Mouse (Mus musculus) liver, embryonic 13.5 days (tissue): ENCODE measurements around the gene Zan. TPM values are rescaled to one million over a fixed set of nuclear protein-coding genes. Genes with fewer than 3 reads are reported as not detected.

Experiments used
- ATAC-seq: fragments of 200-750 bp; cut with Nextera tagmentation; 2 replicates; pipeline ENCODE4 v1.8.0; 2017; ENCODE audit warnings: low read depth, mild to moderate bottlenecking, moderate number of reproducible peaks, moderate library complexity
- DNase-seq: peaks from one replicate; pipeline ENCODE4 v3.0.0; 2022
- H3K27ac ChIP-seq: fragments of 300-500 bp; sonication (generic); 2 replicates; pipeline ENCODE4 v1.5.1; 2015; ENCODE audit warnings: moderate library complexity, mild to moderate bottlenecking, inconsistent platforms
- H3K27me3 ChIP-seq: fragments of 300-500 bp; sonication (generic); 2 replicates; pipeline ENCODE4 v1.6.1; 2015; ENCODE audit warnings: mild to moderate bottlenecking, inconsistent platforms
- H3K36me3 ChIP-seq: fragments of 300-500 bp; sonication (generic); 2 replicates; pipeline ENCODE4 v1.6.1; 2015; ENCODE audit warnings: mild to moderate bottlenecking, inconsistent platforms
- H3K4me1 ChIP-seq: fragments of 300-500 bp; sonication (generic); replicated peaks from 2 replicates; pipeline ENCODE4 v1.6.1; 2015; ENCODE audit warnings: inconsistent platforms
- H3K4me2 ChIP-seq: fragments of 300-500 bp; sonication (generic); 2 replicates; pipeline ENCODE4 v1.6.1; 2015; ENCODE audit warnings: inconsistent platforms, mild to moderate bottlenecking, moderate library complexity
- H3K4me3 ChIP-seq: fragments of 300-500 bp; sonication (generic); replicated peaks from 2 replicates; pipeline ENCODE4 v1.5.1; 2015; ENCODE audit warnings: mild to moderate bottlenecking, inconsistent platforms
- H3K9ac ChIP-seq: fragments of 300-500 bp; sonication (generic); 2 replicates; pipeline ENCODE4 v1.6.1; 2015; ENCODE audit warnings: mild to moderate bottlenecking, inconsistent platforms
- H3K9me3 ChIP-seq: fragments of 300-500 bp; sonication (generic); replicated peaks from 2 replicates; pipeline ENCODE4 v1.6.1; 2016; ENCODE audit warnings: inconsistent platforms
- WGBS: fragments of 180-500 bp; shearing (Covaris S2); methylation state at CpG from one replicate; pipeline ENCODE4 v1.1.7; 2015; ENCODE audit not compliant: insufficient replicate concordance; 5-methylcytosine and 5-hydroxymethylcytosine counted together
- polyA plus RNA-seq: library from polyadenylated mRNA; unstranded; fragments of >200 nt; fragmentation: Nextera tagmentation; extraction: Ambion mirVana; gene quantifications from 2 replicates; pipeline ENCODE4 v1.2.1, GENCODE M21; 2015

The Zan gene
- polyA plus RNA-seq, 1 experiment from 2014 or later, result 0.12 TPM

DNA sequence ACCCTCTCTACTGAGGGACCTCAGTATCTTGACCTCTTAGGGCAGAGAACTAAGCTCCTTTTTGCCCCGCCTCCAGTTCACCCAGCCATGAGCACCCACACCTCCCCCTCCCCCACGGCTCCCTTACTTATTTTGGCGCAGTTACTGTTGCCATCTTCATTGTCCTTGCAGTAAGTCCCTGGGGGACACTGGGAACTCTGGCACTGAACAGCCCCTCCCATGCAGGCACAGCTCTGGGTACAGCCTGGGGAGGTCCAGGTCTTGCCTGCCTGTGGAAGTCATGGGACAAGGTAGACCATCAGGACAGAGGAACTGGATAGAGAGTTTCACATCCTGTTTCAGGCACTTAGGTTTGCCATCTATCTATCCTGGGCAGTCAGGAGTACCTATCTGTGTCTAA, 66.8 kb downstream of the Zan start:
- DNase-seq, result no peak
- H3K4me3 ChIP-seq, result no peak overlapping the region
- no peak overlapping the region for H3K4me2 ChIP-seq
- ATAC-seq, result no peak
- H3K9ac ChIP-seq, result no peak overlapping the region
- peaks cover 23% of the 10 kb centered on the region for H3K4me1 ChIP-seq
- no peak overlapping the region for H3K27ac ChIP-seq
- H3K9me3 ChIP-seq, result no peaks in the 10 kb centered on the region
- WGBS, result 64% methylated on average over 3 of the region's 3 CpGs
- no peaks in the 10 kb centered on the region for H3K36me3 ChIP-seq
- H3K27me3 ChIP-seq, result no peaks in the 10 kb centered on the region

DNA sequence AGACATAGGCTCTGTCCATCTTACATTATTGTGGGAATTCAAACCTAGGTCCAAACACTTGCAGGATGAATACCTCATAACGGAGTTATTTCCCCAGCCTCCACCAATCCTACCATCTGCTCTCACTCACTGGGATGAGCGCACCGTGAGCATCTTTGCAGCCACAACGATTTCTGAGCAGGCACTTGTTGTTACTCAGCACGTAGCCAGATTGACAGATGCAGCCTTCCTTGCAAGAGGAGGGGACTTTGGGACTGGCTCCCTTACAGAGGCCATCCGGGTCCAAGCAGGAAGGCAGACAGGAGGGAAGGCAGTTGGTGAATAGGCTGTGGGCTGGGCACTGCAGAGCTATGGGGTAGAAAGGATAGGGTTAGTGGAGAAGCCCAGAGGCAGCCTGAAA, 67.4 kb downstream of the Zan start:
- Histone ChIP-seq H3K4me1 (peaks cover 20% of the 10 kb centered on the region), H3K27me3 (no peaks in the 10 kb centered on the region), H3K27ac (no peak overlapping the region), H3K4me2 (no peak overlapping the region), H3K9ac (no peak overlapping the region), H3K36me3 (no peaks in the 10 kb centered on the region), H3K9me3 (no peaks in the 10 kb centered on the region), H3K4me3 (no peak overlapping the region)
- 64% methylated on average over 6 of the region's 6 CpGs for WGBS
- ATAC-seq (no peak), DNase-seq (no peak)

- DNase-seq, result no peak
Measured at GRCm38 (mm10) chr5:137404081-137404480, 72.8 kb downstream of the Zan start.

DNA sequence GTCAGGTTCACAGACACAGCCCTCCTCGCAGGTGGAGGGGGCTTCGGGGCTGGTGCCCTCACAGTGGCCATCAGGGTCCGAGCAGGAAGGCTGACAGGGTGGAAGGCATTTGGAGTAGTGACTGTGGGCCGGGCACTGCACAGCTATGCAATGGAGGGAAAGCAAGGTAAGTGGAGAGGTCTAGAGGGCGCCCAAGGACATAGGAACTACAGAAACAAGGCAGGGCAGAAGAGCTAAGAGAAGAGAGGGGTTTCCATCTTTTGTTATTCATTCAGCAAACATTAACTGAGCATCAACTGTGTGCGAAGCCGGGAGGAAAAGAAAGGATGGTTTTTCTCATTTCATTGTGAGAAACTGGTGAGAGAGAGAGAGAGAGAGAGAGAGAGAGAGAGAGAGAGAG, 82.4 kb downstream of the Zan start:
- no peaks in the 10 kb centered on the region for H3K4me1 ChIP-seq
- H3K4me2 ChIP-seq, result no peak overlapping the region
- no peak for DNase-seq
- no peak for ATAC-seq
- no peak overlapping the region for H3K9ac ChIP-seq
- H3K9me3 ChIP-seq, result no peaks in the 10 kb centered on the region
- WGBS, result 37% methylated on average over 7 of the region's 7 CpGs
- H3K4me3 ChIP-seq, result no peak overlapping the region
- H3K36me3 ChIP-seq, result no peaks in the 10 kb centered on the region
- no peak overlapping the region for H3K27ac ChIP-seq
- H3K27me3 ChIP-seq, result no peaks in the 10 kb centered on the region

More at GRCm38 (mm10) chr5:137404081-137404480, 72.8 kb downstream of the Zan start:
- Histone ChIP-seq H3K9ac (no peak overlapping the region), H3K4me1 (0 out of 2 replicates have a peak, but pooled peaks cover 6% of the 10 kb centered on the region), H3K36me3 (no peaks in the 10 kb centered on the region), H3K9me3 (no peaks in the 10 kb centered on the region), H3K27ac (no peak overlapping the region), H3K4me2 (no peak overlapping the region), H3K4me3 (no peak overlapping the region), H3K27me3 (no peaks in the 10 kb centered on the region)
- WGBS, result 61% methylated on average over 2 of the region's 2 CpGs
- no peak for ATAC-seq

- Histone ChIP-seq H3K27me3 (no peaks in the 10 kb centered on the region), H3K4me3 (no peak overlapping the region), H3K9ac (no peak overlapping the region), H3K4me1 (no peaks in the 10 kb centered on the region), H3K27ac (no peak overlapping the region), H3K9me3 (no peaks in the 10 kb centered on the region), H3K4me2 (no peak overlapping the region), H3K36me3 (no peaks in the 10 kb centered on the region)
- DNase-seq, result no peak
- no peak for ATAC-seq
- 60% methylated on average over 8 of the region's 8 CpGs for WGBS
Measured at GRCm38 (mm10) chr5:137391641-137392040, 85.2 kb downstream of the Zan start.

- Histone ChIP-seq H3K4me3 (no peak overlapping the region), H3K9me3 (no peaks in the 10 kb centered on the region), H3K36me3 (no peaks in the 10 kb centered on the region), H3K4me2 (no peak overlapping the region), H3K9ac (no peak overlapping the region), H3K27ac (no peak overlapping the region), H3K27me3 (no peaks in the 10 kb centered on the region), H3K4me1 (no peaks in the 10 kb centered on the region)
- no peak for DNase-seq
- WGBS, result 71% methylated on average over 7 of the region's 7 CpGs
- no peak for ATAC-seq
Measured at GRCm38 (mm10) chr5:137386712-137387111, 90.2 kb downstream of the Zan start.

DNA sequence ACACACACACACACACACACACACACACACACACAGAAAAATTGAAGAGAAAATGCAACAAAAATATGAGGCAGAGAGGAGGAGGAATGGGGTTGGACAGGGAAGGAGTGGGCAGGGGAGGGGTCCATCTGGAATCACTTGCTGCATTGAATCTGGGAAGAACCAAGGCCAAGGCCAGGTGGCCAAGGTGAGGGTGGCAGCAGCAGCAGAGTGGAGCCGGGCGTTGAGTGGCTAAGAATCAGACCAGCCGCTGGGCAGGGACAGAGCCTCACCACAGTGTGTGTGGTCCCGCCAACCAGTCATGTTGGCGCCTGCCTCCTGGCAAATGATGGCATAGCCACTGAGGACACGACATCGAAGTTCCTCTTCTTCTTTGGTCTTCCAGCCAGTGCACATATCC, 93.4 kb downstream of the Zan start:
- Histone ChIP-seq H3K9me3 (no peaks in the 10 kb centered on the region), H3K27ac (no peak overlapping the region), H3K4me1 (no peaks in the 10 kb centered on the region), H3K4me2 (no peak overlapping the region), H3K27me3 (no peaks in the 10 kb centered on the region), H3K4me3 (no peak overlapping the region), H3K36me3 (no peaks in the 10 kb centered on the region), H3K9ac (no peak overlapping the region)
- DNase-seq (no peak), ATAC-seq (no peak)
- 69% methylated on average over 7 of the region's 7 CpGs for WGBS

GRCm38 (mm10) chr5:137381152-137381551, 95.7 kb downstream of the Zan start:
- DNase-seq (peak; percentile 40), ATAC-seq (no peak)
- H3K27me3 ChIP-seq, result no peaks in the 10 kb centered on the region
- H3K27ac ChIP-seq, result no peak overlapping the region
- H3K4me3 ChIP-seq, result no peak overlapping the region
- H3K4me1 ChIP-seq, result no peaks in the 10 kb centered on the region
- no peak overlapping the region for H3K9ac ChIP-seq
- no peaks in the 10 kb centered on the region for H3K9me3 ChIP-seq
- 43% methylated on average over 4 of the region's 4 CpGs for WGBS
- H3K4me2 ChIP-seq, result no peak overlapping the region
- H3K36me3 ChIP-seq, result no peaks in the 10 kb centered on the region

DNA sequence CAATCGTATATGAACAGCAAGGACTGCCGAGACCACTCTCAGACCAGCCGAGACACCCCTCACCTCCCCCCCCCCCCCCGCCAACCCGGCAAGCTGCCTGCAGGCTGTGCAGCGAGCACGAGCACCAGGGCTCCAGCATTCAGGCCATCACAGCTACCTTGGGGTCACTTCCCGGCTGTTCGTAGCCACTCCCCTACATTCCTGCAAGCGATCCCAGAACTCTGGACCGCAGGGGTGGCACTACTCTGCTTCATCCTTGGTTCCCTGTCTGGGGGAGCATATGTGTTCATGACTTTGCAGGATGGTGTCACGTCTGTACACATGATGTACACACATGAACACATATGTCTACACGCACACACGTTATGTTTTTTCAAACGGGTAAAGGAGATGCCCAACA, 99.3 kb downstream of the Zan start:
- ATAC-seq (no peak), DNase-seq (no peak)
- Histone ChIP-seq H3K27me3 (no peaks in the 10 kb centered on the region), H3K4me3 (no peak overlapping the region), H3K27ac (no peak overlapping the region), H3K4me2 (no peak overlapping the region), H3K9me3 (no peaks in the 10 kb centered on the region), H3K36me3 (peaks cover 20% of the 10 kb centered on the region), H3K4me1 (no peaks in the 10 kb centered on the region), H3K9ac (no peak overlapping the region)
- WGBS, result 30% methylated on average over 11 of the region's 15 CpGs

DNA sequence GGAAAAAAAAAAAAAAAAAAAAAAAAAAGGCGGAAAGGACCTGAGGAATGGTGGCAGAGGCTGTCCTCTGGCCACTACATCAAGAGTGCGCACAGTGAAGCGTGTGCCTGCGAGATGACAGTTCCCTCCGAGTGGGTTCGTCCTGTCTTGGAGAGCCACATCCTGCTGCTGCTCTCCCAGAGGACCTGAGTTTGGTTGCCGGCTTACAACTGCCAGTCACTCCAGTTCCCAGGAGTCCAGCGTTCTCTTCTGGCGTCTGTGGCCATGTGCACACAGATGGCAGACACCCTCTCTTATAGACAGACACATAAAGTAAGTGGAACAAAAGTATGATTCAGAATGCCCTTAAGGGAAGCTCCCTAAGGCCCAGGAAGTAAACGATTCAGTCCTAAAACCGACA, 99.7 kb downstream of the Zan start:
- 23% methylated on average over 11 of the region's 11 CpGs for WGBS
- no peak for DNase-seq
- Histone ChIP-seq H3K4me3 (no peak overlapping the region), H3K27me3 (no peaks in the 10 kb centered on the region), H3K9ac (no peak overlapping the region), H3K27ac (no peak overlapping the region), H3K4me2 (no peak overlapping the region), H3K36me3 (peaks cover 24% of the 10 kb centered on the region), H3K9me3 (no peaks in the 10 kb centered on the region), H3K4me1 (no peaks in the 10 kb centered on the region)
- ATAC-seq, result no peak

DNA sequence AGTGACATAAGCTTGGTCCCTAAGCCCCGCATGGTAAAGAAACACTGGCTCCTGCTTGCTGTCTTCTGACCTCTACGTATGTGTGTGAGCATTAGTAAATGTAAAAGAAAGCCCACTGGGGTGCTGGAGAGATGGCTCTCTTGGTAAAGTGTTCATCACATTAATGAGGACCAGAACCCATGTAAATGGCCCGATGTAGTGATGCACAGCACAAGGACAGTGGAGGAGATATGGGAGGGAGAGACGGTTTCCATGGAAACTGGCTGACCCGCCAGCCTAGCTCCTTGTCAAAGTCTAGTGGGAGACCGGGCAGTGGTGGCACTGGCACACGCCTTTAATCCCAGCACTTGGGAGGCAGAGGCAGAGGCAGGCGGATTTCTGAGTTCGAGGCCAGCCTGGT, 100.1 kb downstream of the Zan start:
- no peak for ATAC-seq

DNA sequence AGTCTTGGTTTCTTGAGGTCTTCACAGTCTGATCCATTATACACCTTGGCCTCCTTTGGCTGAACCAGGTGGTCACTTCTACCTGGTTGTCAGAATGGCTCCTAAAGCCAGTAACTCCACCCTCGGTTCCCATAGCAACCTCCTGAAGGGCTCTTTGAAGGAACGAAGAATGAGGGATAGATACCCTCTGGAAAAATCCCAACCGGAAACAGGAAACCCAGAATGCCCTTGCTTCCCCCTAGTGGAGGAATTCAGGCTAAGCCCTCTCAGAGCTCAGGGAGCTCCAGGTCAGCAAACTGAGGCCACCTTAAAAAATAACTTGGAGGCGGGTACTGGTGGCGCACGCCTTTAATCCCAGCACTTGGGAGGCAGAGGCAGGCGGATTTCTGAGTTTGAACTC, 100.7 kb downstream of the Zan start:
- H3K4me3 ChIP-seq, result no peak overlapping the region
- H3K9me3 ChIP-seq, result no peaks in the 10 kb centered on the region
- 39% methylated on average over 7 of the region's 7 CpGs for WGBS
- no peak overlapping the region for H3K4me2 ChIP-seq
- H3K4me1 ChIP-seq, result no peaks in the 10 kb centered on the region
- H3K9ac ChIP-seq, result no peak overlapping the region
- H3K36me3 ChIP-seq, result peaks cover 33% of the 10 kb centered on the region
- ATAC-seq (no peak), DNase-seq (no peak)
- no peak overlapping the region for H3K27ac ChIP-seq
- no peaks in the 10 kb centered on the region for H3K27me3 ChIP-seq

More for the DNA sequence above, 100.1 kb downstream of the Zan start:
- no peaks in the 10 kb centered on the region for H3K27me3 ChIP-seq
- H3K4me2 ChIP-seq, result no peak overlapping the region
- H3K4me1 ChIP-seq, result no peaks in the 10 kb centered on the region
- 57% methylated on average over 9 of the region's 9 CpGs for WGBS
- no peak overlapping the region for H3K27ac ChIP-seq
- no peak overlapping the region for H3K9ac ChIP-seq
- no peak overlapping the region for H3K4me3 ChIP-seq
- H3K9me3 ChIP-seq, result no peaks in the 10 kb centered on the region
- DNase-seq, result no peak
- H3K36me3 ChIP-seq, result peaks cover 28% of the 10 kb centered on the region
